Mouse (Mus musculus): Measurements from ENCODE around the gene Ppfia1. TPM values are rescaled to one million over a fixed set of nuclear protein-coding genes. Genes with fewer than 3 reads are reported as not detected.

The Ppfia1 gene
- polyA plus RNA-seq, 1 experiment, result 17.1 TPM

- no peak overlapping the region for H3K4me3 ChIP-seq (ENCODE audit: control insufficient read depth, low read depth, low read length)
- H3K27me3 ChIP-seq (ENCODE audit: control insufficient read depth, insufficient read depth, low read length), result no peaks in the 10 kb centered on the region
- no peak overlapping the region for H3K27ac ChIP-seq (ENCODE audit: control insufficient read depth, insufficient read depth, low read depth, low read length)
- no peaks in the 10 kb centered on the region for H3K4me1 ChIP-seq (ENCODE audit: control insufficient read depth, insufficient read depth, low read length)
- TF ChIP-seq CTCF (IDR thresholded peaks at IDR 0.05; ENCODE audit: control insufficient read depth, insufficient read depth, insufficient replicate concordance, low read depth, low read length), result no peak
- TF ChIP-seq POLR2A (IDR thresholded peaks at IDR 0.05; ENCODE audit: control insufficient read depth, low read depth, low read length), result no peak
- peaks cover 3% of the 10 kb centered on the region; the same call in 1 of the 2 replicates for H3K36me3 ChIP-seq (ENCODE audit: control insufficient read depth, insufficient read depth, low read length)
Measured at GRCm38 (mm10) chr7:144449637-144450570, 103.6 kb downstream of the Ppfia1 start.

DNA sequence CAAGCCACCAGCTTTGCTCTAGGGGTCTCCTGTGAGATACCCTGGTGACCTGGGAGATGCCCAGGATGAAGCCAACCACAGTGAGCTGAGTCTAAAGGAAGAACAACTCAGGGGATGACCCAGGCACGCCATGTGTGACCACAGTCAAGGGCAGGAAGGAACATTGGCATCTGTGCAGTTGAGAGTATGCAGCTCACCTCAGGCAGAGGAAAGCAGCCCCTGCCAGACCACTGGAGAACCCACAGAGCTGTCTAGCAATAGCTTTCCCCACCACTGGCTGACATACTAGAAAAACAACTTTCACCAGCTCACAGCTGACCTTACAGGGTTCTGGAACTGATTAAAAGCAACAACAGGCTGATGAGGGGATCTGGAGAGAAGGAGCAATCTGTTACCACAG, 105.3 kb downstream of the Ppfia1 start:
- TF ChIP-seq CTCF (IDR thresholded peaks at IDR 0.05; ENCODE audit: control insufficient read depth, insufficient read depth, insufficient replicate concordance, low read depth, low read length) (no peak), POLR2A (IDR thresholded peaks at IDR 0.05; ENCODE audit: control insufficient read depth, low read depth, low read length) (no peak)
- no peak overlapping the region for H3K27ac ChIP-seq (ENCODE audit: control insufficient read depth, insufficient read depth, low read depth, low read length)

DNA sequence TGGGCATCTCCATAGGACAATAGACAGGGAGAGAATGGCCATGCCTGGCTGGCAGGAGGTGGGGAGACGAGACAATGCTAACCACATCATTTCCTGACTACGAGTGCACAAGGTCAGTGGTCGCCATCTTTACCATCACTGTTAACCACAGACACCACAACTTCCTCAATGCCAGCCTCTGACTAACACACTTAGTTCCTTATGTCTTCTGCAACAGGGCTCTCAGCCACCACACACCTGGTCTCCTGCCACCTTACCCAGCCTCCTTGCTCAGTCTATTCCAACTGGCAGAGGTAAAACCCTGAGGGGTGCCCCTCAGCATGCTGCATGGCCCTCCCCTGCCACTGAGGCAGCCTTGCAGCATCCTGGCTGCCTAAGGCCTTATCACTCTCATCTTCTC, 106.4 kb downstream of the Ppfia1 start:
- Histone ChIP-seq H3K27me3 (ENCODE audit: control insufficient read depth, insufficient read depth, low read length) (no peaks in the 10 kb centered on the region), H3K27ac (ENCODE audit: control insufficient read depth, insufficient read depth, low read depth, low read length) (no peak overlapping the region), H3K36me3 (ENCODE audit: control insufficient read depth, insufficient read depth, low read length) (peaks cover 3% of the 10 kb centered on the region; the same call in 1 of the 2 replicates), H3K4me3 (ENCODE audit: control insufficient read depth, low read depth, low read length) (no peak overlapping the region), H3K4me1 (ENCODE audit: control insufficient read depth, insufficient read depth, low read length) (no peaks in the 10 kb centered on the region)
- TF ChIP-seq CTCF (IDR thresholded peaks at IDR 0.05; ENCODE audit: control insufficient read depth, insufficient read depth, insufficient replicate concordance, low read depth, low read length), result no peak
- TF ChIP-seq POLR2A (IDR thresholded peaks at IDR 0.05; ENCODE audit: control insufficient read depth, low read depth, low read length), result no peak

More for the DNA sequence above, 105.3 kb downstream of the Ppfia1 start:
- Histone ChIP-seq H3K4me1 (ENCODE audit: control insufficient read depth, insufficient read depth, low read length) (no peaks in the 10 kb centered on the region), H3K4me3 (ENCODE audit: control insufficient read depth, low read depth, low read length) (no peak overlapping the region), H3K27me3 (ENCODE audit: control insufficient read depth, insufficient read depth, low read length) (no peaks in the 10 kb centered on the region), H3K36me3 (ENCODE audit: control insufficient read depth, insufficient read depth, low read length) (peaks cover 3% of the 10 kb centered on the region; the same call in 1 of the 2 replicates)

- Histone ChIP-seq H3K4me3 (ENCODE audit: control insufficient read depth, low read depth, low read length) (no peak overlapping the region), H3K27ac (ENCODE audit: control insufficient read depth, insufficient read depth, low read depth, low read length) (no peak overlapping the region), H3K27me3 (ENCODE audit: control insufficient read depth, insufficient read depth, low read length) (no peaks in the 10 kb centered on the region), H3K36me3 (ENCODE audit: control insufficient read depth, insufficient read depth, low read length) (peaks cover 1% of the 10 kb centered on the region; the same call in 1 of the 2 replicates), H3K4me1 (ENCODE audit: control insufficient read depth, insufficient read depth, low read length) (no peaks in the 10 kb centered on the region)
- TF ChIP-seq POLR2A (IDR thresholded peaks at IDR 0.05; ENCODE audit: control insufficient read depth, low read depth, low read length), result no peak
- TF ChIP-seq CTCF (IDR thresholded peaks at IDR 0.05; ENCODE audit: control insufficient read depth, insufficient read depth, insufficient replicate concordance, low read depth, low read length), result no peak
Measured at GRCm38 (mm10) chr7:144444788-144445187, 108.7 kb downstream of the Ppfia1 start.

- TF ChIP-seq POLR2A (IDR thresholded peaks at IDR 0.05; ENCODE audit: control insufficient read depth, low read depth, low read length), result no peak
- no peak for TF ChIP-seq CTCF (IDR thresholded peaks at IDR 0.05; ENCODE audit: control insufficient read depth, insufficient read depth, insufficient replicate concordance, low read depth, low read length)
- Histone ChIP-seq H3K4me1 (ENCODE audit: control insufficient read depth, insufficient read depth, low read length) (no peaks in the 10 kb centered on the region), H3K36me3 (ENCODE audit: control insufficient read depth, insufficient read depth, low read length) (peaks cover 2% of the 10 kb centered on the region; the same call in 1 of the 2 replicates), H3K27me3 (ENCODE audit: control insufficient read depth, insufficient read depth, low read length) (no peaks in the 10 kb centered on the region), H3K4me3 (ENCODE audit: control insufficient read depth, low read depth, low read length) (no peak overlapping the region), H3K27ac (ENCODE audit: control insufficient read depth, insufficient read depth, low read depth, low read length) (no peak overlapping the region)
Measured at GRCm38 (mm10) chr7:144441976-144442375, 111.6 kb downstream of the Ppfia1 start.

GRCm38 (mm10) chr7:144441466-144441865, 112.1 kb downstream of the Ppfia1 start:
- Histone ChIP-seq H3K36me3 (ENCODE audit: control insufficient read depth, insufficient read depth, low read length) (peaks cover 2% of the 10 kb centered on the region; the same call in 1 of the 2 replicates), H3K27me3 (ENCODE audit: control insufficient read depth, insufficient read depth, low read length) (no peaks in the 10 kb centered on the region), H3K27ac (ENCODE audit: control insufficient read depth, insufficient read depth, low read depth, low read length) (no peak overlapping the region), H3K4me1 (ENCODE audit: control insufficient read depth, insufficient read depth, low read length) (no peaks in the 10 kb centered on the region), H3K4me3 (ENCODE audit: control insufficient read depth, low read depth, low read length) (no peak overlapping the region)
- no peak for TF ChIP-seq POLR2A (IDR thresholded peaks at IDR 0.05; ENCODE audit: control insufficient read depth, low read depth, low read length)
- no peak for TF ChIP-seq CTCF (IDR thresholded peaks at IDR 0.05; ENCODE audit: control insufficient read depth, insufficient read depth, insufficient replicate concordance, low read depth, low read length)

- Histone ChIP-seq H3K27me3 (ENCODE audit: control insufficient read depth, insufficient read depth, low read length) (no peaks in the 10 kb centered on the region), H3K4me3 (ENCODE audit: control insufficient read depth, low read depth, low read length) (no peak overlapping the region), H3K36me3 (ENCODE audit: control insufficient read depth, insufficient read depth, low read length) (peaks cover 2% of the 10 kb centered on the region; the same call in 1 of the 2 replicates), H3K27ac (ENCODE audit: control insufficient read depth, insufficient read depth, low read depth, low read length) (no peak overlapping the region), H3K4me1 (ENCODE audit: control insufficient read depth, insufficient read depth, low read length) (no peaks in the 10 kb centered on the region)
- TF ChIP-seq CTCF (IDR thresholded peaks at IDR 0.05; ENCODE audit: control insufficient read depth, insufficient read depth, insufficient replicate concordance, low read depth, low read length) (no peak), POLR2A (IDR thresholded peaks at IDR 0.05; ENCODE audit: control insufficient read depth, low read depth, low read length) (no peak)
Measured at GRCm38 (mm10) chr7:144438811-144439210, 114.7 kb downstream of the Ppfia1 start.
